Mouse (Mus musculus): ENCODE data around the gene Snd1.

Snd1 gene

DNA sequence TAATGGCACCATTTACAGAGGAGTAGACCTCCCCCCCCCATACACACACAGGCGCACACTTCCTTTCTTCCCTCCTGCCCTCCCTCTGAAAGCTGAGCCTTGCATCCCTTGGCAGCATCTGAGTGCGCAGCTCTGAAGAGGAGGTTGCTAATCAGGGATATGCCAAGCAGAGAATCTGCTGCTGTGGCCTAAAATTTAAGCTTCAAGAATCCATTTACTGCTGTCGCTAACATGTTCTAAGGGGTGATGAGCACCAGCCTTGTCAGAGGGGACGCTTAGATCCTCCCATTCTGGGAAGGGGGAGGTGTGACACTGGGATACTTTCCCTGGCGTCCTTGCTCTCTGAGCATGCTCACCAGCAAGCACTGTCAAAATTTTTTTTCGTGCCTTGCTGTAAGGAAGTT lies 67.4 kb downstream of the Snd1 start:
- DNase-seq (ENCODE audit: low read depth, low spot score): no peak

DNA sequence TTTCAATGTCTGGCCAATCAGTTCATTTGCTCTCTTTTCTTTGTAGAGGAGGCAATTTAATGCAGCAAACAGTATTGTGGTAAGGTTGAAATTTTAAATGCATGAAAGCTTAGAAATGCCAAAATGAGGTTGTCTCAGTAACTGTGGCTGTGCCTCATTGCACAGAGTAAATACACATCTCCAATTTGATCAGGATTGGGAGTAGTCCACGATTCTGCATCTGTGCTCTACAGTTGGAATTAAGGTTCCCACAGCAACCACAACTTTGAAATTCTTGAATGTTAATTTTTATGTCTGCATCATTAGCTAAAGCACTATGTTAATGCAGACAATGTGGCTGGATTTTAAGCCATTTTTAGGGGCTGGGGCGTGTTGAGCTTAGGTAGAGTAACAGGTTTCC lies 72.0 kb downstream of the Snd1 start:
- no peak for DNase-seq (ENCODE audit: low read depth, low spot score)

DNA sequence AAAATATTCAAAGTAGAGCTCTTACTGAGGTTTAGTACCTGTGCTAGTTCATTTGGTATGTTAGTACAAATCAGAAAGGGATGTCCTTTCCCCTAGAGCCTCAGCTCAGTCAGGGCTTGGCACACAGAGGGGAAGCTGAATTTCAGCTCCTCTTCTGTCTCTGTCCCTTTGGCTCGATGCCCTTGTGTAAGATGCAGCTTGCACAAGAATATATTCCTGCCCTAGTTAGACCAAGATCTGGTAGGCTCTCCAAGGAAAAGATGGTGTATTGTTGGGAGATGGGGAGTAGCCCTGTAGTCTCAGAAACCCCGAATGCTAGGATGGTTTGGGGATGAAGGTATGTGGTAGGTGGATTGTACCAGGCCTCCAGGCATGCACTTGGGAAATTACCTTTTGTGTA lies 74.4 kb downstream of the Snd1 start:
- no peak for DNase-seq (ENCODE audit: low read depth, low spot score)

DNA sequence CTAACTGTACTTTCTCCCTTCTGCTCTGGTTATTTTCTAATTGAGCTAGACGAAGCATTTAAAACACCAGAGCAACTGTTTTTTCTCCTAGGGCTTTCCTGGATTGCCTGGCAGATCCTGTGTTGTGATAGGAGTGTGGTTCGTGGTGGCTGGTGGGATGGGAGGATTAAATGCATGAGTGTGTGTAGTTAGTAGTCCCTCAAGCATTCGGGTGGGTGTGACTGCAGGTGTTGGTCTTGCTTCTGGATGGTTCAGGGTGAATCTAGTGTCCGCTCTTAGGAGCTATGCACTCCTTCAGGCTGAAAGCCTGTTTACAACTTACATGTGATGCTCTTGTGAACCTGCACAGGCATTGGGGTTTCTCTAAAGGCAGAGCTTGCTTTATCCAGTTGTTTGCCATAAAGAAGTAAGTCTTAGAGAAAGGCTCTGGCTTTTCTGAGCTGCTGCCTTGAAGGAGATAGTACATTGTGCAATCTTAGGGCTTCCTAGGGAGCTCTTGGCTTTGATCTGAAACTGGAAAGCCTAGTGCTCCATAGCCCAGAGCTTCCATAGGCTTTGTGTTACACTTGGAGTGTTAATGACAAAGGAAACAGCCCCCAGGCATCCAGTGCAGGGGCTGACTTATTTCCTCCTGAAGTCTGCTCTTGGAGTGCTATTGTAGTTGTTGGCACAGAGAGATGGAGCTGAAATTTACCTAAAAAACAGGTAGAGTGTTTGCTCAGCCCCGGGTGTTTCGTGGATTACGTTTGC lies 75.5 kb downstream of the Snd1 start:
- DNase-seq (ENCODE audit: low read depth, low spot score): no peak

DNA sequence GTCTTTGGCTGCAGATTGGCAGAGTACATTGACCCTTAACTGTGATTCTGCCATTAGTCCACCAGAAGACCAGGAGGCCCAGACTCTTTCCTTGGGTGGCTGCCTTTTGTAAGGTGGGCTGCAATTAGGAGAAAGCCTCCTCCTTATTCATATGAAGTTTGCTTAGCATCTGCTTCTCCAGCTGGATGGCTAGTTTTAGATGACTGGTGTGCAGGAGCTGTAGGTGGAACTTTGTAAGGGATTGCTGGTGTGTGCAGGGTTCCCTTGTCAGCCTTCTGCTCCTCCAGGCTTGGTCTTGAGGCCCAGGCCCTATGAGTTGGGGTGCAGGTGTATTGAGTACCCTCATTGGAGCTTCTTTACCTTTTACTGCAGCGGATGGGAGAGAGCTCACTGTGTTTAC lies 79.5 kb downstream of the Snd1 start:
- DNase-seq (ENCODE audit: low read depth, low spot score): no peak

DNA sequence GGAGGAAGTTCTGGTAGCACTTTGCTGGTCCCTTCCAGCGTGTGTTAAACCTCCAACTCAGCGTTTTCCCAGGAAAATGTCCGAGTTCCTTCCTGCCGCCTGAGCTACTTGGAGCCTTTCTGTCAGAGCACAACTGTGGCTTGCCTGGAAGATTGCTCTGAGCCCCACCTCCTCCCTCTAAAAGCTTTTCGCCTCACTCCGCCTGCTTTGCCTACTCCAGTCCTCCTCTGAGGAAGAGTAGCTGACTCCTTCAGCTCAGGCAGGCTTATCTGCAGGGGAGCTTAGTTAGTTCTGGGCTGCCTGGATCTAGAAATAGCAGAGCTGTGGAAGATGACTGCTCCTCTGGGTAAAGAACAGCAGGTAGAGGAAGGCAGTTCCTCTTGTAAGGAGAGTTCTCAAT lies 80.1 kb downstream of the Snd1 start:
- no peak for DNase-seq (ENCODE audit: low read depth, low spot score)

DNA sequence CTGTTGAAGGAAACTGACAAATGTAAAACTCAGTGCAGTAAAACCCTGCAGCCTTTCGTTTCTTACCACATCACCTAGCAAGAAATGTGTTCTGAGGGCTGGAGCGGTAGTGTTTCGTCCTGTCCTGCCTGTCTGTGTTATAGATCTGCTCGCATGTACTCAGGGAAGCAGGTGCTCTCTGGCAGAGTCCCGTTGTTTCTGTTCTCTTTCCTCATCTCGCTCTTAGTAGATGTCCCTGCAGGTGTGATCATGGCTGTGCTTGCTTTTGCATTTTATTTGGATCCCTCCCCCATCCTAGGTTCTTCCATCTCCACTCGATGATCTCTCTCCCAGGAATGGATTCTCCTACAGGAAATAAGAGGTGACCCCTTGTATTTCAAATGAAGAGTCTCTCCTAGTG lies 80.5 kb downstream of the Snd1 start:
- DNase-seq (ENCODE audit: low read depth, low spot score): no peak

DNA sequence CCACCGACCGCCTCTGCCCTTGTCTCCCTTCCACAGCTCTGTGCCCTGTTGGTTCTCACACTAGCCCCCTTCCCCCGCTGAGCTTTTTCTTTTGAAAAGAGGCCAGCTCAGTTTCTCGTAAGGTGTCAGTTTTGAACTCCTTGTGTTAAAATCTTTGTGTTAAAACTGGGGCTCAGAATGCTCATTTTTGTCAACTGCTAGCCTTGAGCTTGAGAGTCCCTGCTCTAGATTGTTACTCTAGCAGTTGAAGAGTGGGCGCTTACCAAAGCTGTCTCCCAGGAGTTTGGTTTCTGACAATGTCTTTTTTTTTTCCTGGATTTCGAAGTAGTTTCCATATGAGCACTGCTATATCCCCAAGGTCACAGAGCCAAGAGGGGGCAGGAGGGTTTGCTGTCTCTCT lies 82.8 kb downstream of the Snd1 start:
- DNase-seq (ENCODE audit: low read depth, low spot score): no peak

GRCm38 (mm10) chr6:28559419-28559818 lies 84.5 kb downstream of the Snd1 start:
- no peak for DNase-seq (ENCODE audit: low read depth, low spot score)

GRCm38 (mm10) chr6:28561291-28561995 lies 86.5 kb downstream of the Snd1 start:
- no peak for DNase-seq (ENCODE audit: low read depth, low spot score)

- DNase-seq (ENCODE audit: low read depth, low spot score): no peak
These were observed 87.5 kb downstream of the Snd1 start for GRCm38 (mm10) chr6:28562323-28563044.

DNA sequence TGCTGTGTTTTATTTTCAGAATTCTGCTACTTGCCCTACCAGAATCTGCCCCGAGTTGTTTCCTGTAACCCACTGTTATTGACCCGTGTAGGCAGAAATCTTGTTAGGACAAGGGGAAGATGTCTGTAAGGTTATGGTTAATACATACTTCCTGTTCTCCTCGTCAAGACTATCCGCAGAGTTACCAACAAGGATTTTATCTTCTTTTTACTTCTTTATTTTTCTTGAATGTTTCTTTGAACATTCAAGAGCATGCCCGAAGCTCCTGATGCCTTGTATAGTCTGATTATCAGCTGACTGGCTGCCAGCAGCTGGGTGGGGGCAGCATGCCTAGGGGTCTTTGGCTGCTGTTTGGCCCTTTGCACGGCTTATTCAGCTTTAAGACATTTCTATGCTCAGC lies 93.0 kb downstream of the Snd1 start:
- no peak for DNase-seq (ENCODE audit: low read depth, low spot score)

DNA sequence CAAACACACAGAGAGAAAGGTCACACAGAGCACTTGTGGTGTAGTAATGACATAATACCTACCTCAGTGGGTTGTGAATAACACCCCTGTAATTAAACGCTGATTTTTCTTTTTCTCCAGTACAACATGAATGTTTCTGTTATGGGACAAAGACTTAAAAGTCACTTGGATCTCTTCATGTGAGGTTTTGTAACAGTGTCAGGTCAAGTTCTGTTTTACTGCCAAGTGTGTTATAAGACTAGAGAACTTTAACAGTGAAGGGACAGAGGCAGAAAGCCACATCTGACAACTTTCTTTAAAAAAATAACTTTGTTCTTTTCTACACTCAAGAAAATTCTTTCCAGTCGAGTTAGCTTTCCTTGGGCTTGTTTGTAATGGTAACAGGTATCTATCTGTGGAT lies 97.0 kb downstream of the Snd1 start:
- no peak for DNase-seq (ENCODE audit: low read depth, low spot score)

DNA sequence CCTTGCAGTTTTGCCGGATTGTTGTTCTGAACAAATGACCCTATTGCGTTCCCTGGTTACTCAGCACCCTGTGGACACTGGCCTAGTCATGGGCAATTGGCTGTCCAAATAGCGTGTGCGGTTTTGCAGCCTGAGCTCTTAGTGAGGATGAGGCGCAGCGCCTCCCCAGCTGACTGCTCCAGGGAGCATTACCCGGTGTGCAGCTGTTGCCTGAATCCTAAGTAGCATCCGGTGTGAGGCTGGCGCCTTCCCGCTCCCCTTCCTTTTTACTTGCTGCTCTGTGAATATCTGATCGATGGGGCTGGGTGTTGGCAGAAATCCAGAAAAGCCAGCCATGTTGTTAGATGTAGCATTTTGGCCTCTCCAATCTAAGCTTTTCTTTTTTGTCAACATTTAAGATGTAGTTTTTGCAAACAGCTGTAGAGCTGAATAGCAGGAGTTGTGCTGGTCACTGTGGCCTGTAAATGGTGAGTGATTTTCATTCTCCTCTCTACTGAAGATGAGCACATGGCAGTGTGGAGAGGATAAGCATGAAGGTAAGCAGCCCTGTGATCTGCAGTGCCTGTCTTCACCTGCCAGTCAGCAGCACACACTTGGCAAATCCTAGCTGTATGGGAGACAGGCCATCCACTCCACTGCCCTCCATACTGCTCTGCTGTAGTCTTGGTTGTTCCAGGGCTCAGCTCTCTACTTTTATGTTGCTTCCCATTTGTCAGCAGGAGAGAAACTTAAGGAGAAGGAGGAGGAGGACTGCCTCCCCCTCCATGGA lies 98.2 kb downstream of the Snd1 start:
- DNase-seq (ENCODE audit: low read depth, low spot score): no peak

DNA sequence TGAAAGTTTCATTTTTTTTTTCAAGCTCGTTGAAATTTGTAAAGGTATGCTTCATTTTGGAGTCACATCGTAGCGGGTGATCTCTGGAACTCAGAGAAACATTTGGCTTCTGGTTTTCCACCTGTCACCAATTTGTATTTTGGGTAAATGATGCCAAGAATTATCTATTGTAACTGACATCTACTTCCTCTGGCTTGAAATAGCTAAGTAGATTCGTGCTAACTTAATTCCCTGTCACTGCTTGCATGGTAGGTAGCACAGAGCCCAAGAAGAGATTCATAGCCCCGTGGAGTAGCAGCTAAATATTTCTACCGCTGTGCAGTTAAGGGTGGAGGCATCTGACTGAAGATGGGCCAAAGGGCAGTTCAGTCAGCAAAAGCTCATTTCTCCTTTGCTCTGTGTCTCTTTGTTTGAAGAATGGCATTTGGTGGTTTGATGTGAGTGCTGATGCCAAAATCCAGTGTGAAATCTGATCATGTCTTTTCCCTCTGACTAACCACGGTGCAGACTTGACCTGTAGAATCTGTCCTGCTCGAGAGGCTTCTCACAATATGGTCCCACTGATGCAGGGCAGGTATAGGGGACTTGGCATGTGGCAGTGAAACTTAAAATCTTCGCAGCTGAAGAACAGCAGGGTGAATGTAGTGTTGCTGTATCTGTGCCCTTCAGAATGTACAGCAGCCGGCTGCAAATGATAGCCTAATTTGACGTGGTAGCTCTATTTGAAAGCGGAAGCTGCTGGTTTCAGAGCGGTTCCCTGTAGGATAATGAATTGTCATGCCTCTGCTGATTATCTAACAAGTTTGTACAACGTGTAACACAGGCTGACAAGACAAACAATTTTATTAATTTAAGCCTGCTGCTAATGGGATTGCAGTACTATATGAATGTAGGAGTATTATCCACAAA lies 101.7 kb downstream of the Snd1 start:
- DNase-seq (ENCODE audit: low read depth, low spot score): no peak

GRCm38 (mm10) chr6:28582847-28583246 lies 107.9 kb downstream of the Snd1 start:
- no peak for DNase-seq (ENCODE audit: low read depth, low spot score)

DNA sequence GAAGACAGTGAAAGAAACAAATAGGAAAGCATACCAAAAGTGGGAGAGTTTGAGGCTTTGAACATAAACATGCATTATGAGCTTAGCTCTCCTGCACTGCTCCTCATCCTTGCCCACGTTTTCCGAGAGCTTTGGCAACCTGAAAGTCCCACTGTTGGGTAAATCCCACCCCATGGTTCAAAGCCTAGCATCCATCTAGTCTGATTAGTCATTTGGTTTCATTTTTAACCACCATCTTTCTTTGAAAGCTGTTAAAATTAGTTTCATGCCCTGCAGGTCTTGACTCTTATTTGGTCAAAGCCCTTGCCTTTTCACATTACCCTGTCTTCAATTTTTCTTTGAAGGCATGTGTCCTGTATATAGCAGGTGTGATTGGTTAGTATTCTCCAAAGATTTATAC lies 108.5 kb downstream of the Snd1 start:
- DNase-seq (ENCODE audit: low read depth, low spot score): no peak

- DNase-seq (ENCODE audit: low read depth, low spot score): peak; percentile 18
These were observed 111.9 kb downstream of the Snd1 start for GRCm38 (mm10) chr6:28586806-28587205.

- no peak for DNase-seq (ENCODE audit: low read depth, low spot score)
These were observed 113.7 kb downstream of the Snd1 start for GRCm38 (mm10) chr6:28588494-28589171.

DNA sequence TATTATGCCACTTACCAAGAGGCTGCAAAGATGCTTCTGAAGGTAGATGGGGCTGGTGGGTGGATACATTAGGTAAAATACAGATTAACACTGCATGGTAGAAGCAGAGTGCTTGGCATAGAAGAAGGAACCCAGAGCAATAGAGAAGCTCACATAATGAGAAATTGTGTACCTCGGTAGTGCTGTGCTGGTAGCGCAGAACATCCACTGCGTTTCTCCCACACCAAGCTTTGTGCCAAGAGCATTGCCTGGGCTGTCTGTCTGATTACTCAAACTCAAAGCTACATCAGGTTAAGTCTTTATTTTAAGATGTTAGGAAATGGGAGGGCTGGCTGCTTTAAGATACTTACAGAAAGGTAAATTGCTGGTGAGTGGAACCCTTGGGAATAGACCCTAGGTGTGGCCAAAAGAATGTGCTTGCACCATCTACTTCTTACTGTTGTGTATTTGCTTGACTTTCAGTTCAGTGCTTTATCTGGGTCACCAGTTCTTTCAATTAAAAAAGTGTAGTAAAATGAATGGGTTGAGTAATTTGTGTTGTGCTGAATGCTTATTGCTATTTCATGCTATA lies 117.5 kb downstream of the Snd1 start:
- DNase-seq (ENCODE audit: low read depth, low spot score): no peak
